Mouse (Mus musculus): Measurements from ENCODE around the gene Reep3.
A peak's percentile ranks its signal among the peaks of the same experiment; 100 is the strongest.
"Not testable (repeated sequence)": the region's sequence is repeated elsewhere in the genome, so short reads cannot be mapped to it uniquely, and the experiment has no call there.

Reep3 gene

GRCm38 (mm10) chr10:67096621-67097436 is at the start of gene Reep3:
Reep3 (minus strand) TSS chr10:67096945.
- DNase-seq, result peak; percentile 68

GRCm38 (mm10) chr10:67145623-67146022 is 48.9 kb upstream of the Reep3 start:
- DNase-seq, result no peak

GRCm38 (mm10) chr10:67144269-67144668 is 47.5 kb upstream of the Reep3 start:
- DNase-seq, result no peak

DNA sequence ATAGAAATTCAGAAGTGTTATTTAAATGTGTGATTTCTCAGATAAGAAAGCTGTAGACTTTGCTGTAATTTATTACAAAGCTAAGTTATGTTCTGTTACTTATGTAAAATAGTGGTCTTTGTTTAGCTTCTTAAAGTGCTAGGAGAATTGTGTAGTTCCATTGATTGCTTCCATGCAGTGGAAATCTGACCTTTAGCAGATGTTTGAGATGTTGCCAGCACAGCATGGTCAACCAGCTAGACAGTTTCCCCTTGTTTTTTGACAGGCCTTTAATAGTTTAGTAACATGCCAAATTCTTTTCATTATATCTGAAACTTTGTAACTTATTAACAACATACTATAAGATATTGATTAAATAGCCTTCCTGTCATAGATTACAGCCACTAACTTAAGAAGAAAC is 46.9 kb upstream of the Reep3 start:
- no peak for DNase-seq

DNA sequence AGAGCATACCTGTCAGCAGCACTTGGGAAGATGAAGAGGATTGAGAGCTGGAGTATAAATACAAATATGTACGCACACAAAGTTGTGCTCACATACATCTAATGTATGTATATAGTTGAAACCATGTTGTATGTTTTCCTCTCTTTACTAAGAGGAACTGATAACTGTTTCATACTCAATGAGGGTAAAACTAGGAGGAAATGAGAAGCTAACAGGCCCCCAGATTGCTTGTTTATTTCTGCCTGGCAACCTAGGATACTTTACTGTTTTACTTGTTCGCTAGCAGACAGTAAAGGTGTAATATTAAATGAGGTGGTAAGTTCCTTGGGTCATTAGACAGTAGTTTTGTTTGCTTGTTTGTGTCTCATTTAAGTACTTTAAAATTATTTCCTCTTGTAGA is 40.7 kb upstream of the Reep3 start:
- DNase-seq, result no peak

DNA sequence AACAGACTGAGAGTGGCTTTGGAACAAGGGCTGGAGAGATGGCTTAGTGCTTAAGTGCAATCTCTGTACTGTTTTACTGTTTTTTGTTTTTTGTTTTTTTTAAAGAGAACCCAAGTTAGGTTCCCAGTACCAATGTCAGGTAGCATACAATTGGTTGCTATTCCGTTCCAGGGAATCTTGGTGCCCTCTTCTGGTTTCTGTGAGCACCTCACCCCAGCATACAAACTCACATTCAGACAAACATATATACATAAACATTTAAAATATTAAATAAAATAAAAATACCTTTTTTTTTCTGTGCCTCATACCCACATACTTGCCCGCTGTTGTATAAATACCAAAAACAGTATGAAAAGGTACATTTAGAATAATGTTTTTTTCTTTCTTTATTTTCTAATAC is 37.6 kb upstream of the Reep3 start:
- DNase-seq, result no peak

DNA sequence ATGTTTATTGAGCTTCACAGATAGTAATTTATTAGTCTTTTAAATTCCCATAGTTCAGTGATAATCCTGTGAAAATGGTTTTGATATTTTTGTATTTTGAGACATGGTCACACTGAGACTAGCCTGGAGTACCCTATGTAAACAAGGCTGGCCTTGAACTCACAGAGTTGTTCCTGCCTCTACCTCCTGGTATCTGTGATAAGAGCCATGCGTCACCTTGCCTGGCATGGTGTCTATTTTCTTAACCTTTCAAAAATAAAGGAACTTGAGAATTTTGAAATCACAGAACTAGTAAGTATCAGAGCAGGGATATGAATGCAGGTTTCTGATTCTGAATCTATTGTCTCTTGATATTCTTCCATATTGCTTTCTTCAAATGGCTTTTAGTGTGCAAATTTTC is 35.0 kb upstream of the Reep3 start:
- no peak for DNase-seq

DNA sequence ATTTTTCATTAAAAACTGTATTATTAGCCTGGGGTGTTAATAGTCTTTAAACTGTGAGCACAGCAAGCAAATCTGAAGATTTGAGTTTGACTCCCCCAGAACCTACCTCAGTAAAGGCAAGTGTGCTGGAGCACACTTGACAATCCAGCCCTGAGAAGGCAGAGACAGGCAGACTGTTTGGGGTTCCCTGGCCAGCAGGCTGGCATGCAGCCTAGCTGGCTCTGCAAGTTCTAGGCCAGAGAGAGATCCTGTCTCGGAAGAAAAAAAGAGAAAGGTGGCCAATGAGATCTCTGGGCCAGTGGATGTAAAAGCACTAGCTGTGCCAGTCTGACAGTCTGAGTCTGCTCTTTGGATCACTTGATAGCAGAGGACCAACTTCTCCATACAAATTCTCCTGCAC is 32.8 kb upstream of the Reep3 start:
- no peak for DNase-seq

GRCm38 (mm10) chr10:67126859-67127758 is 30.4 kb upstream of the Reep3 start:
- peak; percentile 61 for DNase-seq

GRCm38 (mm10) chr10:67126061-67126858 is 29.5 kb upstream of the Reep3 start:
- DNase-seq, result peak; percentile 51

GRCm38 (mm10) chr10:67124156-67124555 is 27.4 kb upstream of the Reep3 start:
- DNase-seq, result no peak

DNA sequence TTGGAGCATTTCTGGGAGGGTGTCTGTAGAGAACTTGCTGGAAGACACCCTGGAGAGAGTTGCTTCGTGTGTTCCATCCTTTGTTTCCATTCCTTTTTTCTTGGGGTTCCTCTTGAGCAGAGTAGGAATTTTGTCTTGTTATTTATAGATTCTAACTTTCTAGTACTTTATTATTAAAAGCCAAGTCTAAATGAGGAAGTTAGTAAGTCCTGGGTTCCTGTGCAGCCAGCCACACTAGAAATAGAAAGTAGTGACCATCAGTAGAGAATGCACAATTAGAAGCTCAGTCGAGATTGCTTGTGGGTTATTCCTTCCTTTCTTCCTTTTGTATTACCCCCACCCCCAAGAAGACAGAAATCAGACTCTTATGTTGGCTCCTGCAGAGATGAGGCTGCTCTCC is 27.0 kb upstream of the Reep3 start:
- no peak for DNase-seq

DNA sequence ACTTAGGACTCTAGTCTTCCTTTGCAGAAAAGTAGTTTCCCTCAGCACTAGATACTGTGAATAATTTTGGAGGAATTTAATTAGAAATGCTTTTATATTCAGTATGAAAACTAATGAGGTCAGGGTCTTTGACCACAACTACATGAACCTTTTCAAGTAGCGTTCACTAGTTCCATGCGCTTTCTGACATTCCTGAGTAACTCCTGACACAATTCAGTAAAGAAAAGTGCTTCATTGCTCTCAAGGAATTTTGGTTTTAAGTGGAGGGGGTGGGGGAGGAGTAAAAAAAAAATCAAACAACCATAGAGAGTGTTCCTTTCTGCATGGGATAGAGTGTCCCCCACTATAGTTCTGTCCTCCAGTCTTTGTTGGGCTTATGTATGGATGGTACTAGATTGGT is 23.9 kb upstream of the Reep3 start:
- DNase-seq, result no peak

- DNase-seq, result no peak
Measured at GRCm38 (mm10) chr10:67120180-67120579, 23.4 kb upstream of the Reep3 start.

DNA sequence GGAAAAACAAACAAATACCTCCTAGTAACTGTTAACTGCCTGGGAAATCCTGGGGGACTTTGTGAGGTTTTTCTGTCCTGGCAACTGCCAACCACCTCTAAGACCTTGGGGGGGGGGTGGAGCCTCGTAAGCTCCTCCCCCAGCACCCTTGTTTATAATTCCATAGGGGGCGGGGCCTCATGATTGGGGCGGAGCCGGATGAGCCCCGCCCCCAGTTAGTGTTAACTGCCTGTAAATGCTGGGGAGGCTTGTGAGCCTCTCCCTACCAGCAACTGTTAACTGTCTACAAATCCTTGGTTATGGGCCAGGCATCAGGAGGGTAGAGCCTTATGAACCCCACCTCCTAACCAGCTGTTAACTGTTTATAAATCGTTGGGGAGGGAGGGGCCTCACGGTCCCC is 22.5 kb upstream of the Reep3 start:
- no peak for DNase-seq

- DNase-seq, result no peak
Measured at GRCm38 (mm10) chr10:67116251-67116650, 19.5 kb upstream of the Reep3 start.

GRCm38 (mm10) chr10:67115666-67116091 is 18.9 kb upstream of the Reep3 start:
- no peak for DNase-seq

GRCm38 (mm10) chr10:67115115-67115514 is 18.4 kb upstream of the Reep3 start:
- no peak for DNase-seq

DNA sequence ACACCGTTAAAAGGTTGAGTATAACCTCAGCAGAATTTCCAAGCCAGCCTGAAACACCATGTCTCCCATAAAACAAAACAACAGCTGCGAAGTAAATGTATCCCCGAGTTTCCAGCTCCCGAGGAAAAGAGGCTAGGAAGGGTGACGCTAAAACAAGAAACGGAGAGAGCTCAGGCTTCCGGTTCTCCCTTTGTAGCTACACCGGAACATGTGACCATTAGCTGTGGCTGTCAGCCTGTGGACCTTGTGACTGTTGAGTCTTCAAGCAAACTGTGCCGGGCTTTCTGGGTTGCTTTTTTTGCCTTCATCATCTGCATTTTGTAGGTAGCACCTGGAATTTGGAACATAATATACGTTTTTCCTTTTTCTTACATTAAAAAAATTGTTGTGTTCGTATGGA is 17.1 kb upstream of the Reep3 start:
- DNase-seq, result no peak

DNA sequence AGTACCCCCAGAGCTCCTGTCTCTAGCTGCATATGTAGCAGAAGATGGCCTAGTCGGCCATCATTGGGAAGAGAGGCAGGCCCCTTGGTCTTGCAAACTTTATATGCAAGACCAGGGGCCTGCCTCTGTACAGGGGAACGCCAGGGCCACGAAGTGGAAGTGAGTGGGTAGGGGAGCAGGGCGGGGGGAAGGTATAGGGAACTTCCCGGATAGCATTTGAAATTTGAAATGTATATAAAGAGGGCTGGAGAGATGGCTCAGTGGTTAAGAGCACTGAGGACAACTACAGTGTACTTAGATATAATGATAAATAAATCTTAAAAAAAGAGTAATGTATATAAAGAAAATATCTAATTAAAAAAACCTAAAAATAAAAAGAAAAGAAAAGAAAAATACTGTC is 16.2 kb upstream of the Reep3 start:
- DNase-seq, result not testable (repeated sequence)

DNA sequence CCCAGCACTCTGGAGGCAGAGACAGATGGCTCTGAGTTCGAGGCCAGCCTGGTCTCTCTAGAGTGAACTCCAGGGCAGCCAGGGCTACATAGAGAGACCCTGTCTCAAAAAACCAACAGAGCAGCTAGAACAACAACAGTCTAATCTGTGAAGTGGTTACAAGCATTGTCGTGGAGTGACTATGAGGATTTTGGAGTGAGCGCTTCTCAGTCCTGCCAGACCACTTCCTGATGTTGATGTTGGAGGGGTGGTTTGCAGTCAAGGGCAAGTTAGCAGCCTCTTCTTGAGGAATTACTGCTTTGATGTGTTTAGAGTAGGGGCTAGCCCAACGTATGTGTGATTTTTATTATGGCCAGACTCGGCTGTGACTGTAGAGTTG is 15.0 kb upstream of the Reep3 start:
- no peak for DNase-seq

DNA sequence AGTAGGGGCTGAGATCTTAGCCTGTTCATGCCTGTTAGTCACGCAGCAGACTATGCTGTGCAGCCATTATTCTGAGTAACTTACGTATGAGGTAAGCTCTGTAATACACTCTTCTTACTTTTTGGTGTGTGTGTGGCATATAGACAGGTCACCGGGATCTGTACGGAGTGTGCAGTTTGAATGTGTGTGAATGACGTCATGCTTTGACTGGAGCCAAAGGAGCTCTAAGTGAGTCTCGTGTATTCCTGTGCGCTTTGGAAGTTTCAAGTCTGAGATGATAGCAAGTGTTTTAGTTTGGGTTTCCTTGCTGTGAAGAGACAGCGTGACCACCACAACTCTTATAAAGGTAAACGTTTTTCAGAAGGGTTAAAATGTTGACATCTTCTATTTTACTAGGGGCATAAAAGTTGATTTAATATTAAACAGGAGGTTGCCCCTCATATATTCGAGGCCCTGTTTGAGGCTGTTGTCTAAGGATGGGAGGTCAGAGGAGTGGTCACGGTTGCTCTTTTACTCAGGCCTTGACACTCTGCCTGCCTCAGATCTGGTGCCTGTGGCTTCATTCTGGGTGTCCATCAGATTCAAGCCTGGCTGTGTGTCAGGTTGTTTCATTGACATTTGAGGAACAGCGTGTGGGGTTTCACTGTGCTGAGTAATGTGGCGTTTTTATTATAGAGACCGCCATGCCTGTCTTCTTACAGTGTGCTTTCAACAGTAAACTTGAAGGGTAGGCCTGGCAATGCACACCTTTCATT is 14.5 kb upstream of the Reep3 start:
- no peak for DNase-seq
